Mouse (Mus musculus) hematopoietic stem cell, adult 5-6 weeks (primary cell): ENCODE results near the gene Slc12a4. TPM values are rescaled to one million over a fixed set of nuclear protein-coding genes. Genes with fewer than 3 reads are reported as not detected.
"Not testable (repeated sequence)": the region's sequence is repeated elsewhere in the genome, so short reads cannot be mapped to it uniquely, and the experiment has no call there.

Experiments used
- ATAC-seq, 2 experiments: fragments of 125-278 bp in 1 of 2; replicated peaks in 1 of 2; 2 replicates each; pipeline ENCODE4 v1.8.0; 2016 to 2017; ENCODE audit warnings: inconsistent platforms in 2 of 2, mild to moderate bottlenecking in 2 of 2, moderate number of reproducible peaks in 2 of 2, low read depth in 1 of 2, moderate TSS enrichment in 1 of 2; ENCODE audit not compliant: low FRiP score in 2 of 2, poor library complexity in 2 of 2, severe bottlenecking in 2 of 2, insufficient read depth in 1 of 2, low TSS enrichment in 1 of 2
- total RNA-seq: library from RNA; stranded (forward); fragments of 172-1452, 232-1000 nt; gene quantifications from 2 replicates; pipeline ENCODE4 v1.2.3, GENCODE M21; 2017

Slc12a4 gene
- total RNA-seq: 1.4 and 8.0 TPM in 2 replicates

- ATAC-seq: peak; percentile 30 to 55; a peak in 2 of 4 replicates
These were observed at the start of gene Slc12a4 for GRCm38 (mm10) chr8:105965905-105966341. Gene Slc12a4 (minus strand): TSS chr8:105966097.

- ATAC-seq: not testable (repeated sequence)
These were observed 46.3 kb upstream of the Slc12a4 start for GRCm38 (mm10) chr8:106012203-106012602.

- peak; percentile 7; a peak in 1 of 4 replicates for ATAC-seq
These were observed 45.7 kb upstream of the Slc12a4 start, which contains the start of gene Ddx28 for GRCm38 (mm10) chr8:106011643-106011986. Gene Ddx28 (minus strand): TSS chr8:106011882.

- ATAC-seq: peak; percentile 94 to 95
These were observed 45.1 kb upstream of the Slc12a4 start for GRCm38 (mm10) chr8:106010748-106011642.

GRCm38 (mm10) chr8:106007891-106008290 lies 42.0 kb upstream of the Slc12a4 start:
- ATAC-seq: not testable (repeated sequence)

GRCm38 (mm10) chr8:106007135-106007534 lies 41.2 kb upstream of the Slc12a4 start:
- no peak for ATAC-seq

GRCm38 (mm10) chr8:106006413-106006812 lies 40.5 kb upstream of the Slc12a4 start:
- ATAC-seq: no peak

GRCm38 (mm10) chr8:106005875-106006274 lies 40.0 kb upstream of the Slc12a4 start, which contains the start of gene Dpep2nb:
Gene Dpep2nb (minus strand): TSS chr8:106005975.
- ATAC-seq: no peak

- ATAC-seq: no peak
These were observed 38.8 kb upstream of the Slc12a4 start for GRCm38 (mm10) chr8:106004538-106005207.

- ATAC-seq: no peak
These were observed 36.0 kb upstream of the Slc12a4 start for GRCm38 (mm10) chr8:106001908-106002307.

- no peak for ATAC-seq
These were observed 33.1 kb upstream of the Slc12a4 start for GRCm38 (mm10) chr8:105998971-105999370.

- peak; percentile 88 to 96 for ATAC-seq
These were observed 30.5 kb upstream of the Slc12a4 start for GRCm38 (mm10) chr8:105996359-105996758.

GRCm38 (mm10) chr8:105993226-105993625 lies 27.3 kb upstream of the Slc12a4 start:
- ATAC-seq: no peak

GRCm38 (mm10) chr8:105992499-105992898 lies 26.6 kb upstream of the Slc12a4 start:
- ATAC-seq: no peak

- ATAC-seq: no peak
These were observed 25.6 kb upstream of the Slc12a4 start for GRCm38 (mm10) chr8:105991546-105991945.

- ATAC-seq: peak; percentile 88 to 89
These were observed 25.0 kb upstream of the Slc12a4 start, which contains the start of gene Dus2 for GRCm38 (mm10) chr8:105990856-105991387. Gene Dus2 (plus strand): TSS chr8:105991337.

- ATAC-seq: no peak
These were observed 22.6 kb upstream of the Slc12a4 start for GRCm38 (mm10) chr8:105988546-105988945.

GRCm38 (mm10) chr8:105983406-105983805 lies 17.5 kb upstream of the Slc12a4 start:
- ATAC-seq: peak; percentile 83 to 87
